Mouse (Mus musculus) colon, adult 2 months (tissue): ENCODE measurements around the gene Efcab6. TPM values are rescaled to one million over a fixed set of nuclear protein-coding genes. Genes with fewer than 3 reads are reported as not detected.

Experiments
- polyA plus RNA-seq: library from polyadenylated mRNA; depleted of rRNA; stranded (reverse); fragments of >200 nt; gene quantifications from 2 replicates; pipeline ENCODE4 v1.2.3, GENCODE M21; 2012; rRNA removed

Gene Efcab6
- not detected in 2 replicates for polyA plus RNA-seq

GRCm38 (mm10) chr15:84065140-84065539 lies at the start of gene Efcab6:
TSS of gene Efcab6 (minus strand) at chr15:84065379.

GRCm38 (mm10) chr15:84105105-84105923 lies 40.1 kb upstream of the Efcab6 start, which contains the start of gene Sult4a1:
TSS of gene Sult4a1 (minus strand) at chr15:84105754.

Other genes starting within 250 kb of the Efcab6 start
- gene Sult4a1, start 40.4 kb upstream of the Efcab6 start, polyA plus RNA-seq, result 4.9 TPM in 2 replicates
- not detected in 2 replicates for gene Pnpla5, start 57.8 kb upstream of the Efcab6 start, polyA plus RNA-seq
- 6.9 and 8.9 TPM in 2 replicates for gene Pnpla3, start 102.5 kb upstream of the Efcab6 start, polyA plus RNA-seq
- gene Samm50, start 126.9 kb upstream of the Efcab6 start, polyA plus RNA-seq, result 12.0 and 12.4 TPM in 2 replicates
- 3.8 and 4.2 TPM in 2 replicates for gene Parvb, start 166.7 kb upstream of the Efcab6 start, polyA plus RNA-seq